Mouse (Mus musculus) kidney, adult 2 months (tissue): Measurements from ENCODE around the gene Arhgef6. TPM values are rescaled to one million over a fixed set of nuclear protein-coding genes. Genes with fewer than 3 reads are reported as not detected.

Experiments used
- DNase-seq: peaks from one replicate; pipeline ENCODE4 v3.0.0; 2021
- H3K27ac ChIP-seq: fragments of 200-500 bp; 2 replicates; pipeline ENCODE4 v1.5.1; 2012; ENCODE audit warnings: low read depth, low read length, control low read depth, inconsistent platforms; ENCODE audit not compliant: insufficient read depth
- H3K27me3 ChIP-seq: fragments of 200-500 bp; replicated peaks from 2 replicates; pipeline ENCODE4 v1.6.1; 2012; ENCODE audit warnings: mild to moderate bottlenecking, moderate library complexity, low read length, inconsistent platforms; ENCODE audit not compliant: control insufficient read depth, insufficient read depth
- H3K36me3 ChIP-seq: fragments of 200-500 bp; 2 replicates; pipeline ENCODE4 v1.6.1; 2012; ENCODE audit warnings: mild to moderate bottlenecking, moderate library complexity, low read length, inconsistent platforms; ENCODE audit not compliant: control insufficient read depth, insufficient read depth
- H3K4me1 ChIP-seq: fragments of 200-500 bp; 2 replicates; pipeline ENCODE4 v1.6.1; 2011; ENCODE audit warnings: low read length; ENCODE audit not compliant: control insufficient read depth, insufficient read depth
- H3K4me3 ChIP-seq: fragments of 200-500 bp; 2 replicates; pipeline ENCODE4 v1.5.1; 2011; ENCODE audit warnings: mild to moderate bottlenecking, low read depth, low read length, control low read depth; ENCODE audit not compliant: insufficient read depth
- CTCF ChIP-seq: fragments of 200-500 bp; conservative IDR thresholded peaks from 2 replicates; pipeline ENCODE4 v1.5.1; 2011; ENCODE audit warnings: low read depth, mild to moderate bottlenecking, control low read depth, low read length, moderate library complexity, mixed read lengths; ENCODE audit not compliant: insufficient read depth, insufficient read length
- POLR2A ChIP-seq: fragments of 200-500 bp; IDR thresholded peaks from one replicate; pipeline ENCODE4 v1.6.1; 2011; ENCODE audit warnings: low read depth, low read length, control low read depth
- WGBS: fragments of 180-500 bp; shearing (Covaris S2); methylation state at CpG from one replicate; pipeline ENCODE4 v1.1.7; 2018; 5-methylcytosine and 5-hydroxymethylcytosine counted together
- polyA plus RNA-seq: library from polyadenylated mRNA; depleted of rRNA; stranded (reverse); fragments of >200 nt; gene quantifications from 2 replicates; pipeline ENCODE4 v1.2.3, GENCODE M21; 2012

The Arhgef6 gene
- polyA plus RNA-seq, 1 experiment = 11.2 TPM

DNA sequence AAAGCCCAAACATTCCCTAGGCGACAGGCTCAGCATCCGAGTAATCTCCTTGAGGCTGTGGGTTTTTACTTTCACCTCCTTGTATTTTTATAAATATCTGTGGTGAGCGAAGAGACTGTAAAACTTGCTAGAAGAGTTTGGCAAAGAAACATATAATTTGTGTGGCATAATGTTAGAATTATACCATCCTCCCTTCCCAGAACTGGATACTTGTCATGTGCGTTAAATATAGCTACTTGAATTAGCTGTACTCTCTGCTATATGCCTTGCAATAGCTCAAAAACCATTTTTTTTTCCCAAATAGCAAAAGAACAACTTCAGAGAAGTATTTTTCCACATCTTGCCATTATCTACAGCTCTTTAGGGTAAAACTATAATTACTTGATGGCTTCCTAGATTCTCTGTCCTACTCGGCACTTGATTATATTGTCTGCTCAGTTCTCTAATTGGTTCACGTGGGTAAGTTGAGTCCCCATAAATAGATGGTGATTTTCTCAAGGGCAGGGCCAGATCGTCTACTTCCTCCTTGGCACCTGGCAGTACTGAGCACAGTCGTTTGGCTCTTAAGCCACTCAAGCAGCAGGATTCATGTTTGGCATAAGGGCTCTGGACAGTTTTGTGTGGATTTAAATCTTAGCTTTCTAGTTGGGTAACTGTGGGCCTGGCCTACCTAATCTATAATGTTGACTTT lies 35.2 kb downstream of the Arhgef6 start:
- TF ChIP-seq POLR2A = no peak
- TF ChIP-seq CTCF = no peak
- DNase-seq = no peak
- 77% methylated on average over 8 of the region's 8 CpGs for WGBS
- Histone ChIP-seq H3K36me3 (no peaks in the 10 kb centered on the region), H3K4me3 (no peak overlapping the region), H3K27me3 (no peaks in the 10 kb centered on the region), H3K4me1 (no peaks in the 10 kb centered on the region), H3K27ac (no peak overlapping the region)

DNA sequence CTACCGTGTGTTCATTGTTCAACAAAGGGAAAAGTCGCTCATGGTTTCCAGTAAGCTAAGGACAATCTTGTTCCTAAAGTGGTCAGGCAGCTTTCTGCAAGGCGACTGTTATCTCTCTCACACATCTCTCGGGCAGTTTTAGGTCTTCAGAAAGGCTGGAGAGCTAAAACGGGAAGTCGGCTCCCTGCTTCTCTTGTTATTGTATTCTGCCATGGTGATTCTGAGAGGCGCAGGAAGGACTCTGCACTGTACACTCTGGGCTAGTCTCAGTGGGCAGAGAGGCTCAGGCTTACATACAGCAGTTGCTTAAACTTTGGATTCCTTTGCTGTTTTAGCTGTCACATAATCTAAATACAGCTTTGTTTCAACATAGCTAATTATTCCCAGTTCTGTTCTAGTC lies 39.6 kb downstream of the Arhgef6 start:
- 58% methylated on average over 7 of the region's 7 CpGs for WGBS
- H3K36me3 ChIP-seq = no peaks in the 10 kb centered on the region

DNA sequence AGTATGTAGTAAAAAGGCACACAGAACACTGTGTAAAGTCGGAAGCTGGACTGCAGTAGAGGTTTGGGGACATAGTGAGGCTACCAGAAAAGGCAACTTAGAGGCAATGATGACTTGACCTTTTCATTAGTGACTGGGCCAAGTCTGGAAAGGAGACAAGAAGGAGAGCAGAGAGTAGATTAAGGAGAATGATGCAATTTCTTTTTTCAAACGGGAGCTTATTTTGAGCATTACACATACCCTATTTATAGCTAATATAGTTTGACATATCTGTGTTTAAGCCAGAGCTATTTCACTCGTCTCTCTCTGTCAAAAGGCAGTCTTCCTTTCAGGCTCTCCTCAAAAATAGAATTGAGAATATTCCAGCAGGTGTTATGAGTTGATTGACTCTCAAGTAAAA lies 50.1 kb downstream of the Arhgef6 start:
- no peak for DNase-seq
- H3K4me3 ChIP-seq = no peak overlapping the region
- no peaks in the 10 kb centered on the region for H3K27me3 ChIP-seq
- TF ChIP-seq CTCF (no peak), POLR2A (no peak)
- H3K27ac ChIP-seq = no peak overlapping the region
- 83% methylated on average over 3 of the region's 3 CpGs for WGBS
- H3K4me1 ChIP-seq = no peaks in the 10 kb centered on the region
- no peaks in the 10 kb centered on the region for H3K36me3 ChIP-seq

More for the DNA sequence above, 39.6 kb downstream of the Arhgef6 start:
- no peak for TF ChIP-seq CTCF
- TF ChIP-seq POLR2A = no peak
- no peaks in the 10 kb centered on the region for H3K4me1 ChIP-seq
- H3K4me3 ChIP-seq = no peak overlapping the region
- DNase-seq = no peak
- no peak overlapping the region for H3K27ac ChIP-seq
- no peaks in the 10 kb centered on the region for H3K27me3 ChIP-seq

DNA sequence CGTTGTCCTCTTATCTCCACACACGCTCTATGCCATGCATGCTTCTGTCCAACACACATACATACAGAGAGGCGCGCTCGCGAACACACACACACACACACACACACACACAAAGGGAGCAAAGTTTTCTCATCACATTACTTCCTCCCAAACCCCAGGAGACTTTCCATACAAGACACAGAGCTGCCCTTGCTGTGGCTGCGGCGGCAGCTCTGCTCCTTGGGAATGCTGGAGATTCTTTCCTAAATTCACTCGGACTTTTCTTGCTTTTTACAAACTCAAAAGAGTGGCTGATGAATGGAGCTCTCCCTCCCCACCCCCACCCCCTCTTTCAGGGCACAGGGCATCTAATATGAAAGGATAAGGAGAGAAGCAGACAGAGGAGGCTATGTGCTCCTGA lies 52.2 kb downstream of the Arhgef6 start:
- 56% methylated on average over 8 of the region's 9 CpGs for WGBS
- no peak for TF ChIP-seq POLR2A
- TF ChIP-seq CTCF = no peak
- no peaks in the 10 kb centered on the region for H3K27me3 ChIP-seq
- H3K4me3 ChIP-seq = no peak overlapping the region
- H3K27ac ChIP-seq = peak overlapping the region; percentile 41
- peak; percentile 14 for DNase-seq
- no peaks in the 10 kb centered on the region for H3K4me1 ChIP-seq
- H3K36me3 ChIP-seq = no peaks in the 10 kb centered on the region

DNA sequence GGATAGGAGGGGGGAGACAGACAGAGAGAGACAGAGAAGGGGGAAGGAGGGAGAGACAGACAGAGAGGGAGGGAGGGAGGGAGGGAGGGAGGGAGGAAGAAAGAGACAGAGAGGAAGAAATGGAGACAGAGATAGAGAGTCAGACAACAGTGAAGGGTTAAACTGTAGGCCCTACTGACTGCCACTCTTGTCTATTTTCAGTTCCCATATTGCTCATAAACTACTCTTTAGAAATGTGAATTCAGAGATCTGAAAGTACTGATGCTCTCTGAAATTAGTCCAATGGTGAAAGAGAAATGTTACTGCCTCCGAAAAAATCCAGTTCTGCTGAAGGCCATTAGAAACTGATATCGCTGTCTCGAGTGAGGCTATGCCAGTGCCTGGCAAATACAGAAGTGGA lies 56.3 kb downstream of the Arhgef6 start:
- Histone ChIP-seq H3K4me1 (no peaks in the 10 kb centered on the region), H3K36me3 (no peaks in the 10 kb centered on the region), H3K4me3 (no peak overlapping the region), H3K27ac (no peak overlapping the region), H3K27me3 (no peaks in the 10 kb centered on the region)
- TF ChIP-seq POLR2A (no peak), CTCF (no peak)
- no peak for DNase-seq
- WGBS = 88% methylated on average over 3 of the region's 3 CpGs

DNA sequence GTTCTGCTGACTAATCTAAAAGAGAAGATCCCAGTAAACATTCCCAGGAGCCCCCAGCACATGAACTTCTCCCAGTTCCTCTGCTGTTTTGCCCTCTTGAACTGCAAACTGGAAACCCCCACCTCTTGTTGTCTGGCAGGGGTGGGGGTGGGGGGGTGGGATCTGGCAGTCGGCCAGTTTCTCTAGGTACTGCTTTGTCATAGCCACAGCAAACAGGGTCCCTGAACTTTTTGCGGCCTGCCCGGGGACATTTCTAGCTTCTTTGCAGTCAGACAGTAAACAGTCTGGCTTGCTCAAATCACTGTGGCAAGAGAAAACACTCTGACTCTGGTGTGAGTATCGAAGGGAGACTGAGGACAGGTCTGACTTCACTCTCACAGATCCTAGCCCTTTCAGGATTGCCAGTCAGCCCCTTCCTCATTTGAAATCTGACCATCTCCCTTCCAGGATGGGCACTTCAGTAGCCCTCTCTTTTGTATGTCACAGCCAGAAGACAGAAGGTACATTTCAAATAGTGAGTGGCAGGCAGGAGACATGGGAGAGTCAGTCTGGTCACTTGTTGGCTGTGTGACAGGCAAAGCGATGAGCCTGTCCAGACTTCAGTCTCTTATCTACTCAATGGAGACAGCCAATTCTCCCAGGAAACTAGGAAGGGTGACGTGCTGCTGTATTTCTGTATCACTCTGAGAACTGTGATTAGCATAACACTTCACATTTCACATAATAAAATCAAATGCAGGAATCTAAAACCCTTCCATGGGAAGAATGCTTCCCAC lies 60.8 kb downstream of the Arhgef6 start:
- WGBS = 31% methylated on average over 6 of the region's 6 CpGs
- TF ChIP-seq CTCF (no peak), POLR2A (no peak)
- Histone ChIP-seq H3K27ac (no peak overlapping the region), H3K4me1 (no peaks in the 10 kb centered on the region), H3K4me3 (no peak overlapping the region), H3K27me3 (no peaks in the 10 kb centered on the region), H3K36me3 (no peaks in the 10 kb centered on the region)
- DNase-seq = no peak

DNA sequence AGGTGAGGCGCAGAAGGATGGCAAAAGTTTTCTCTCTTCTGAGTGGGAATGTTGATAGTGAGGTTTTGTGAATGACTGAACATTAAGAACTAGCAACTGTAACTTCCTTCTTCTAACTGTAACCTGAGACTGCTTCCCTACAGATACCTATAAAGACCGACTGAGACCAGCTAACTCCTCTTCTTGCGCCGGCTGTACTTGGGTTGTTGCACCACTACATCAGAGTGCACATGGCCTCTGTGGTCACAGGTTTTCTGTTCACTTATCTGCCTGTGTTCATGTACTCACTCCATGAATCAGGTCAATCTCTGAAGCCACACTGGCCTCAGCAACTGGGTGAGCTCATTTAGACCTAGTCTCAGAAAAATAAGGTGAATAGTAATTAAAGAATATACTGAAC lies 75.0 kb downstream of the Arhgef6 start:
- H3K4me1 ChIP-seq = no peaks in the 10 kb centered on the region
- no peaks in the 10 kb centered on the region for H3K36me3 ChIP-seq
- TF ChIP-seq POLR2A = no peak
- no peak for TF ChIP-seq CTCF
- H3K4me3 ChIP-seq = no peak overlapping the region
- H3K27me3 ChIP-seq = no peaks in the 10 kb centered on the region
- WGBS = 68% methylated on average over 4 of the region's 4 CpGs
- no peak for DNase-seq
- H3K27ac ChIP-seq = no peak overlapping the region
